Mouse (Mus musculus): ENCODE results near the gene Gpc6. TPM values are rescaled to one million over a fixed set of nuclear protein-coding genes. Genes with fewer than 3 reads are reported as not detected.

The Gpc6 gene
- total and polyA plus RNA-seq, 3 experiments: not detected

GRCm38 (mm10) chr14:117141077-117141848 lies 216.1 kb downstream of the Gpc6 start:
- Histone ChIP-seq H3K4me3 (replicated peaks in 1 of 3; ENCODE audit: low read depth in 2 of 3, low read length in 2 of 3, poor library complexity in 1 of 3) (no peak overlapping the region), H3K9ac (ENCODE audit: insufficient read depth, low read depth) (no peak overlapping the region), H3K27ac (ENCODE audit: insufficient read depth, low read depth) (no peak overlapping the region), H3K9me3 (replicated peaks; ENCODE audit: low read length) (no peaks in the 10 kb centered on the region), H3K36me3 (replicated peaks in 1 of 2; ENCODE audit: control insufficient read depth in 1 of 2, insufficient read depth in 1 of 2, low read length in 1 of 2) (no peaks in the 10 kb centered on the region), H3K79me2 (replicated peaks; ENCODE audit: control insufficient read depth, extremely low read depth, insufficient read depth, poor library complexity, severe bottlenecking) (no peaks in the 10 kb centered on the region), H3K4me2 (ENCODE audit: insufficient read depth, low read depth, poor library complexity, severe bottlenecking) (no peak overlapping the region), H3K4me1 (ENCODE audit: control insufficient read depth in 1 of 2, insufficient read depth in 2 of 2) (no peaks in the 10 kb centered on the region), H3K27me3 (replicated peaks) (no peaks in the 10 kb centered on the region)
- TF ChIP-seq POLR2AphosphoS2 (IDR thresholded peaks at IDR 0.05; ENCODE audit: low read depth, low read length) (no peak), RCOR1 (conservative IDR thresholded peaks at IDR 0.05; ENCODE audit: low read depth, low read length) (no peak), TCF12 (IDR thresholded peaks at IDR 0.05; ENCODE audit: low read depth, low read length) (no peak), MAZ (IDR thresholded peaks at IDR 0.05; ENCODE audit: low read depth, low read length) (no peak), JUN (IDR thresholded peaks at IDR 0.05; ENCODE audit: insufficient read depth, low read depth, low read length) (no peak), MXI1 (IDR thresholded peaks at IDR 0.05; ENCODE audit: low read depth, low read length) (no peak)
- DNase-seq (ENCODE audit: extremely low read depth): no peak
- in situ Hi-C loops (cut with MboI; ENCODE audit: low pct_ligation_motif_present, low pct_unique_long_range_greater_than_20kb, low sequenced_read_pairs) (no loop called here), dilution Hi-C loops (cut with MboI; ENCODE audit: extremely low pct_ligation_motif_present, extremely low pct_unique_long_range_greater_than_20kb, low sequenced_read_pairs) (no loop called here)

- no peak overlapping the region for H3K9ac ChIP-seq (ENCODE audit: insufficient read depth, low read depth)
- H3K9me3 ChIP-seq (replicated peaks; ENCODE audit: low read length): no peaks in the 10 kb centered on the region
- H3K36me3 ChIP-seq (replicated peaks in 1 of 2; ENCODE audit: control insufficient read depth in 1 of 2, insufficient read depth in 1 of 2, low read length in 1 of 2): no peaks in the 10 kb centered on the region
- TF ChIP-seq POLR2AphosphoS2 (IDR thresholded peaks at IDR 0.05; ENCODE audit: low read depth, low read length) (no peak), EP300 (IDR thresholded peaks at IDR 0.05; ENCODE audit: low read length) (no peak), SIN3A (IDR thresholded peaks at IDR 0.05; ENCODE audit: low read length) (no peak), PAX5 (IDR thresholded peaks at IDR 0.05; ENCODE audit: low read length) (no peak), ZMIZ1 (IDR thresholded peaks at IDR 0.05; ENCODE audit: low read depth, low read length) (no peak), CHD2 (IDR thresholded peaks at IDR 0.05; ENCODE audit: low read length) (no peak)
- H3K4me1 ChIP-seq (ENCODE audit: control insufficient read depth in 1 of 2, insufficient read depth in 2 of 2): no peaks in the 10 kb centered on the region
- no peak overlapping the region for H3K4me3 ChIP-seq (replicated peaks in 1 of 3; ENCODE audit: low read depth in 2 of 3, low read length in 2 of 3, poor library complexity in 1 of 3)
- dilution Hi-C loops (cut with MboI; ENCODE audit: extremely low pct_ligation_motif_present, extremely low pct_unique_long_range_greater_than_20kb, low sequenced_read_pairs) (no loop called here), in situ Hi-C loops (cut with MboI; ENCODE audit: low pct_ligation_motif_present, low pct_unique_long_range_greater_than_20kb, low sequenced_read_pairs) (no loop called here)
- no peak overlapping the region for H3K4me2 ChIP-seq (ENCODE audit: insufficient read depth, low read depth, poor library complexity, severe bottlenecking)
- no peaks in the 10 kb centered on the region for H3K79me2 ChIP-seq (replicated peaks; ENCODE audit: control insufficient read depth, extremely low read depth, insufficient read depth, poor library complexity, severe bottlenecking)
- DNase-seq (ENCODE audit: extremely low read depth): no peak
- H3K27me3 ChIP-seq (replicated peaks): no peaks in the 10 kb centered on the region
- H3K27ac ChIP-seq (ENCODE audit: insufficient read depth, low read depth): no peak overlapping the region
Observed at GRCm38 (mm10) chr14:117146089-117146488, 221.0 kb downstream of the Gpc6 start.

- DNase-seq (ENCODE audit: extremely low read depth): no peak
- no peaks in the 10 kb centered on the region for H3K4me1 ChIP-seq (ENCODE audit: control insufficient read depth in 1 of 2, insufficient read depth in 2 of 2)
- no peaks in the 10 kb centered on the region for H3K9me3 ChIP-seq (replicated peaks; ENCODE audit: low read length)
- H3K9ac ChIP-seq (ENCODE audit: insufficient read depth, low read depth): no peak overlapping the region
- H3K27ac ChIP-seq (ENCODE audit: insufficient read depth, low read depth): no peak overlapping the region
- dilution Hi-C loops (cut with MboI; ENCODE audit: extremely low pct_ligation_motif_present, extremely low pct_unique_long_range_greater_than_20kb, low sequenced_read_pairs) (no loop called here), in situ Hi-C loops (cut with MboI; ENCODE audit: low pct_ligation_motif_present, low pct_unique_long_range_greater_than_20kb, low sequenced_read_pairs) (no loop called here)
- H3K4me2 ChIP-seq (ENCODE audit: insufficient read depth, low read depth, poor library complexity, severe bottlenecking): no peak overlapping the region
- no peak overlapping the region for H3K4me3 ChIP-seq (replicated peaks in 1 of 3; ENCODE audit: low read depth in 2 of 3, low read length in 2 of 3, poor library complexity in 1 of 3)
- no peaks in the 10 kb centered on the region for H3K27me3 ChIP-seq (replicated peaks)
- TF ChIP-seq ZMIZ1 (IDR thresholded peaks at IDR 0.05; ENCODE audit: low read depth, low read length) (no peak), CHD1 (IDR thresholded peaks at IDR 0.05; ENCODE audit: low read depth, low read length) (no peak), RAD21 (IDR thresholded peaks at IDR 0.05; ENCODE audit: low read depth, low read length) (no peak), PAX5 (IDR thresholded peaks at IDR 0.05; ENCODE audit: low read length) (no peak), CTCF (conservative IDR thresholded peaks at IDR 0.05 in 1 of 2, IDR thresholded peaks at IDR 0.05 in 1 of 2; ENCODE audit: low read depth in 2 of 2, low read length in 2 of 2) (no peak), E2F4 (IDR thresholded peaks at IDR 0.05; ENCODE audit: insufficient replicate concordance, low read depth, low read length) (no peak), RCOR1 (conservative IDR thresholded peaks at IDR 0.05; ENCODE audit: low read depth, low read length) (no peak), CHD2 (IDR thresholded peaks at IDR 0.05; ENCODE audit: low read length) (no peak), IRF4 (IDR thresholded peaks at IDR 0.05; ENCODE audit: low read depth, low read length) (no peak), SIN3A (IDR thresholded peaks at IDR 0.05; ENCODE audit: low read length) (no peak), JUND (conservative IDR thresholded peaks at IDR 0.05; ENCODE audit: low read depth, low read length) (no peak), TBP (conservative IDR thresholded peaks at IDR 0.05; ENCODE audit: low read depth, low read length) (no peak), MAZ (IDR thresholded peaks at IDR 0.05; ENCODE audit: low read depth, low read length) (no peak)
- no peaks in the 10 kb centered on the region for H3K36me3 ChIP-seq (replicated peaks in 1 of 2; ENCODE audit: control insufficient read depth in 1 of 2, insufficient read depth in 1 of 2, low read length in 1 of 2)
- H3K79me2 ChIP-seq (replicated peaks; ENCODE audit: control insufficient read depth, extremely low read depth, insufficient read depth, poor library complexity, severe bottlenecking): no peaks in the 10 kb centered on the region
Observed at GRCm38 (mm10) chr14:117146665-117147064, 221.6 kb downstream of the Gpc6 start.

Data from CH12.LX (cell line).